Mouse (Mus musculus) intestine, postnatal 0 days (tissue): ENCODE results near the gene Kcmf1. TPM values are rescaled to one million over a fixed set of nuclear protein-coding genes. Genes with fewer than 3 reads are reported as not detected.

Source experiments
- ATAC-seq: fragments of 200-750 bp; cut with Nextera tagmentation; 2 replicates; pipeline ENCODE4 v1.8.0; 2017; ENCODE audit warnings: mild to moderate bottlenecking, moderate TSS enrichment, moderate library complexity
- H3K27ac ChIP-seq: fragments of 300-500 bp; sonication (generic); 2 replicates; pipeline ENCODE4 v1.5.1; 2014; ENCODE audit warnings: mild to moderate bottlenecking, low read depth, low read length, moderate library complexity
- H3K27me3 ChIP-seq: fragments of 300-500 bp; sonication (generic); replicated peaks from 2 replicates; pipeline ENCODE4 v1.6.1; 2014; ENCODE audit warnings: low read length, mixed read lengths; ENCODE audit not compliant: control insufficient read depth, insufficient read depth
- H3K36me3 ChIP-seq: fragments of 300-500 bp; sonication (generic); 2 replicates; pipeline ENCODE4 v1.6.1; 2014; ENCODE audit warnings: mild to moderate bottlenecking, moderate library complexity; ENCODE audit not compliant: control insufficient read depth, insufficient read depth
- H3K4me1 ChIP-seq: fragments of 300-500 bp; sonication (generic); replicated peaks from 2 replicates; pipeline ENCODE4 v1.6.1; 2014; ENCODE audit warnings: antibody characterized with exemption, low read length, mixed read lengths; ENCODE audit not compliant: control insufficient read depth, insufficient read depth
- H3K4me2 ChIP-seq: fragments of 300-500 bp; sonication (generic); replicated peaks from 2 replicates; pipeline ENCODE4 v1.6.1; 2014; ENCODE audit warnings: low read depth, mild to moderate bottlenecking, moderate library complexity
- H3K4me3 ChIP-seq: fragments of 300-500 bp; sonication (generic); 2 replicates; pipeline ENCODE4 v1.5.1; 2014; ENCODE audit warnings: low read depth, low read length
- H3K9ac ChIP-seq: fragments of 300-500 bp; sonication (generic); 2 replicates; pipeline ENCODE4 v1.6.1; 2014; ENCODE audit warnings: mild to moderate bottlenecking, low read depth, low read length
- H3K9me3 ChIP-seq: fragments of 300-500 bp; sonication (generic); 2 replicates; pipeline ENCODE4 v1.6.1; 2016; ENCODE audit warnings: mixed run types; ENCODE audit not compliant: control insufficient read depth
- CTCF ChIP-seq: sonication (generic); IDR thresholded peaks from 2 replicates; pipeline ENCODE4 v1.5.1; 2016; ENCODE audit warnings: low read depth, mild to moderate bottlenecking, control low read depth, antibody characterized with exemption, moderate library complexity
- WGBS: fragments of 180-500 bp; shearing (Covaris S2); extraction: QIAGEN DNeasy Blood & Tissue Kit; methylation state at CpG from one replicate; pipeline ENCODE4 v1.1.7; 2014; 5-methylcytosine and 5-hydroxymethylcytosine counted together
- polyA plus RNA-seq: library from polyadenylated mRNA; unstranded; fragments of >200 nt; fragmentation: Nextera tagmentation; extraction: Ambion mirVana; gene quantifications from 2 replicates; pipeline ENCODE4 v1.2.1, GENCODE M21; 2015

The Kcmf1 gene
- polyA plus RNA-seq, 1 experiment from 2014 or later = 45.2 TPM

DNA sequence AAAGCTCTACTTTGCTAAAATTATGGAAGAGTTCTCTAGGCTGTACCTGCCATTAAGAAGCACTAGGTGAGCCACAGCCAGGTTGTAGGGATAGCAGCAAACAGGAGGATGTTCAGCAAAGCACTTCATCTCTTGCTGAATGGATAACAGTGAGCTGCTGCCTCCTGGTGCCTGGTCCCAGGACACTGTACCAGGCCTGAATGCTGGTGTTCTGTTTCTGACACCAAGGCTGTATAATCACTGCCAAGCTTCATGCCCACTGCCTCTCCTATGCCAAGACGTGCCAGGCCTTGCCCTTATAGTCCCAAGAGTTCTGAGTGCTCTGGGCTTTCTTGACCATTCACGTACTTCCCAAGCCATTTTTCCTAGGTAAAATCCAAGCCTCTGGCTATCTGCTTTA lies 8.5 kb downstream of the Kcmf1 start:
- no peak for ATAC-seq

DNA sequence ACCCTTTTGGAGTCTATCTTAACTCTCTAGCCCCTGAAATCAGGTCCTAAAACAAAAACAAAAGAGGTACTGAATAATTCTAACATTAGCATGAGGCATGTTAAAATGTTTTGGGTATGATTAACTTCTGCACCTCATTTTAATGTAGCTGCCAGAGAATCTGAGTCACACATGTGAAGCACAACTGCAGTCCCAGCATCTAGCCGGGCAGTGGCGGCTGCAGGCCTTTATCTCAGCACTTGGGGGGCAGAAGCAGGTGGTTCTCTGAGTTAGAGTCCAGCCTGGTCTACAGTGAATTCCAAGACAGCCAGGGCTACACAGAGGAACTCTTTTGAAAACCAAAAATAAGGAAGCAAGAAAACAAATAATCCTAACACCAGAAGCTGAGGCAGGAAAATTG lies 11.1 kb downstream of the Kcmf1 start:
- H3K9ac ChIP-seq = no peak overlapping the region
- no peaks in the 10 kb centered on the region for H3K36me3 ChIP-seq
- H3K4me2 ChIP-seq = no peak overlapping the region
- no peak for TF ChIP-seq CTCF
- H3K4me1 ChIP-seq = no peaks in the 10 kb centered on the region
- H3K4me3 ChIP-seq = no peak overlapping the region
- H3K27ac ChIP-seq = no peak overlapping the region
- WGBS = 71% methylated on average over 2 of the region's 2 CpGs
- ATAC-seq = no peak
- no peaks in the 10 kb centered on the region for H3K27me3 ChIP-seq
- no peaks in the 10 kb centered on the region for H3K9me3 ChIP-seq

More for the DNA sequence above, 8.5 kb downstream of the Kcmf1 start:
- Histone ChIP-seq H3K27ac (no peak overlapping the region), H3K4me2 (no peak overlapping the region), H3K4me1 (no peaks in the 10 kb centered on the region), H3K9me3 (no peaks in the 10 kb centered on the region), H3K36me3 (0 out of 2 replicates have a peak, but pooled peaks cover 4% of the 10 kb centered on the region), H3K27me3 (no peaks in the 10 kb centered on the region), H3K9ac (no peak overlapping the region), H3K4me3 (no peak overlapping the region)
- peak; percentile 43 for TF ChIP-seq CTCF
- WGBS = 95% methylated on average over 2 of the region's 2 CpGs

DNA sequence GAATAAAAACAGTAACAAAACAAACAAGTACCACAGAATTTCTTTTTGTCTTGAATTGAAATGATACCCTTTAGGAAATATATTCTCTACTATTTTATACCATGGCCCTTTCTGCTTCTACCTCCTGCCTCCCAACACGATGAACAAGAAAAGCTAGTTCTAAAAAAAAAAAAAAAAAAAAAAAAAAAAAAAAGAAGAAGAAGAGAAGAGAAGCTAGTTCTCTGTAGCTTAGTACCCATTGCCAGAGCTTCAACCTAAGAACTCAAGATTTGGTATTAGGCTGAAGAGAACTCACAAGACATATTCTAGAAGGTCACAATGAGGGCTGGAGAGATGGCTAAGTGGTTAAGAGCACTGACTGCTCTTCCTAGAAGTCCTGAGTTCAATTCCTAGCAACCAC lies 14.5 kb downstream of the Kcmf1 start:
- no peaks in the 10 kb centered on the region for H3K27me3 ChIP-seq
- H3K36me3 ChIP-seq = no peaks in the 10 kb centered on the region
- TF ChIP-seq CTCF = no peak
- H3K4me2 ChIP-seq = no peak overlapping the region
- H3K9me3 ChIP-seq = no peaks in the 10 kb centered on the region
- 58% methylated on average over 1 of the region's 1 CpGs for WGBS
- no peak overlapping the region for H3K27ac ChIP-seq
- 0 out of 2 replicates have a peak, but pooled peaks cover 3% of the 10 kb centered on the region for H3K4me1 ChIP-seq
- no peak overlapping the region for H3K9ac ChIP-seq
- ATAC-seq = no peak
- H3K4me3 ChIP-seq = no peak overlapping the region

DNA sequence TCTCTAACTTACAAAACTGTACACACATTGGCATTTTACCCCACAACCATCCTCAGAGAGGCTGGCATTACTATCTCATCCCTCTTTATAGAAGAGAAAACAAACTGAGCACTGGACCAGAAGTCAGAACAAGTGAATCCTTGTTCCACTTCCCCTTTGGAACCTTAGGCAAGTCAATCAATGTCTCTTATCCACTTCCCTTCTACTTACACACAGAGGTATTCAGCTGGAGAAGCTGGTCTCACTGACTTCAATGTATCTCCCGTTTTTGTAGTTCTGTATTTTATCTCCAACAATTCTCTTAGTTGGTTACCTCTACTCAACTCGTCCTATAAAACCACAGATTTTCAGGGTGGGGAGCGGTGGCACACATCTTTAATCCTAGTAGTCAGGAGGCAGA lies 15.0 kb downstream of the Kcmf1 start:
- H3K4me3 ChIP-seq = no peak overlapping the region
- 0 out of 2 replicates have a peak, but pooled peaks cover 3% of the 10 kb centered on the region for H3K4me1 ChIP-seq
- H3K9me3 ChIP-seq = no peaks in the 10 kb centered on the region
- WGBS = 76% methylated on average over 3 of the region's 3 CpGs
- no peaks in the 10 kb centered on the region for H3K36me3 ChIP-seq
- H3K27me3 ChIP-seq = no peaks in the 10 kb centered on the region
- H3K9ac ChIP-seq = no peak overlapping the region
- no peak overlapping the region for H3K27ac ChIP-seq
- H3K4me2 ChIP-seq = no peak overlapping the region
- no peak for ATAC-seq
- TF ChIP-seq CTCF = no peak

DNA sequence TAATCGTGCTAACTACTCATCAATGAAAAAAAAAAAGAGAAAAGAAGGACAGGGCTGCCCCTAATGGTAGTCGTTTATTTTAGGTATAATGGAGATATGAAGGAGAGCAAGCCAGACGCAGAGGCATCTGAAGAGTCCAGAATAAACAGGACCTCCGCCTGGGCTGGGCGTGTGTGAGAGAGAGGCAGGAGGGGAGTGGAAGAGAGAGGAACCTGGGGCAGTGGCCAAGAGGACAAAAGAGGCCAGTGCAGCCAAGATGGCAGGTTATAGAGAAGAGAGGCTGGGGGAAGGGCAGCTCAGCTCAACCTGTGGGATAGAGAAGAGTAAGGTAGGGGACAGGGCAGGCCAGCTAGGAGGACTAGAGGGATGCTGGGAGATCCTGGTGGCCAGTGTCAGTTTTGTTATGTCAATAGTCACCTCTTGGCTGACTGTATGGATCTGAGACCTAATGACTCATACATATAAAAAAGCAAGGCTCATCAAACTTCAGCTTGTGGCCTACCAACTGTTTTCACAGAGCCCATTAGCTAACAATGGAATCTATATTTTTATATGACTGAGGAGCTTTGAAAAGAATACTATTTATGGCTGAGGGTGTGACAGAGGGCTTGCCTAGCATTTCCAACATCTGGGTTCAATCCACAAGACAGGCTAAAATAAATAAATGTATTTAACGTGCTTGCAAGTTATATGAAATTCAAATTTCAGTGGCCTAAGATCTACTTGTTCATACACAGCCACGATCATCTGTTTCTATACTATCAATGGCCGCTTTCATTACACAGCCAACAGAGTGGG lies 16.9 kb downstream of the Kcmf1 start:
- no peaks in the 10 kb centered on the region for H3K36me3 ChIP-seq
- H3K27ac ChIP-seq = no peak overlapping the region
- no peak for ATAC-seq
- no peak overlapping the region for H3K4me2 ChIP-seq
- no peak for TF ChIP-seq CTCF
- H3K4me3 ChIP-seq = no peak overlapping the region
- no peaks in the 10 kb centered on the region for H3K9me3 ChIP-seq
- 0 out of 2 replicates have a peak, but pooled peaks cover 3% of the 10 kb centered on the region for H3K4me1 ChIP-seq
- WGBS = 57% methylated on average over 8 of the region's 8 CpGs
- no peak overlapping the region for H3K9ac ChIP-seq
- no peaks in the 10 kb centered on the region for H3K27me3 ChIP-seq

DNA sequence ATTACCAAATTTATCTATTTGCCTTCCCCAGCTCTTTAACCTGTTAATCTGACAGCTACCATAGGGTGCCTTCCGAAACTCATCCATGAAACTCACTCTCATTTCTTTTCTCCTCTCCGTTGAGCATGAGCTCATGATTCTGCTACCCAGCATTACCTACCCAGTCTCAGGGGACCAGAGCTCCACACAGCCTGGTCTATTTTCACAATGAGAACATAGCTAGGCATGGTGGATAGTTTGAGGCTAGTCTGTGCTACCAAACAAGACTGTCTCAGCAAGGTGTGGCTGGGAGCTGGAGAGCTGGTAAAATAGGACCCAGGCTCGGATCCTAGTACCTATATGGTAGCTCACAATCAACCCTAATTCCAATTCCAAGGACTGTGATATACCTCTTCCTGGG lies 17.6 kb downstream of the Kcmf1 start:
- no peaks in the 10 kb centered on the region for H3K9me3 ChIP-seq
- TF ChIP-seq CTCF = no peak
- no peak overlapping the region for H3K27ac ChIP-seq
- H3K4me2 ChIP-seq = no peak overlapping the region
- no peak for ATAC-seq
- 97% methylated on average over 3 of the region's 3 CpGs for WGBS
- H3K4me1 ChIP-seq = 0 out of 2 replicates have a peak, but pooled peaks cover 3% of the 10 kb centered on the region
- H3K27me3 ChIP-seq = no peaks in the 10 kb centered on the region
- H3K9ac ChIP-seq = no peak overlapping the region
- no peak overlapping the region for H3K4me3 ChIP-seq
- no peaks in the 10 kb centered on the region for H3K36me3 ChIP-seq
